Mouse (Mus musculus) G1E (cell line): ENCODE results near the gene Stx4a.

ENCODE experiments used
- CTCF ChIP-seq: IDR thresholded peaks from 2 replicates; pipeline ENCODE4 v1.5.1; 2012; ENCODE audit warnings: low read depth, low read length, inconsistent platforms, mixed read lengths
- GATA1 ChIP-seq: IDR thresholded peaks from 2 replicates; pipeline ENCODE4 v1.6.1; 2012; ENCODE audit warnings: borderline replicate concordance, low read length, inconsistent platforms, mixed read lengths
- POLR2AphosphoS5 ChIP-seq: IDR thresholded peaks from 2 replicates; pipeline ENCODE4 v1.6.1; 2012; ENCODE audit warnings: low read depth, low read length, inconsistent platforms; ENCODE audit not compliant: insufficient replicate concordance
- TAL1 ChIP-seq: conservative IDR thresholded peaks from 2 replicates; pipeline ENCODE4 v1.6.1; 2012; ENCODE audit warnings: low read depth, low read length, inconsistent platforms, mixed read lengths

DNA sequence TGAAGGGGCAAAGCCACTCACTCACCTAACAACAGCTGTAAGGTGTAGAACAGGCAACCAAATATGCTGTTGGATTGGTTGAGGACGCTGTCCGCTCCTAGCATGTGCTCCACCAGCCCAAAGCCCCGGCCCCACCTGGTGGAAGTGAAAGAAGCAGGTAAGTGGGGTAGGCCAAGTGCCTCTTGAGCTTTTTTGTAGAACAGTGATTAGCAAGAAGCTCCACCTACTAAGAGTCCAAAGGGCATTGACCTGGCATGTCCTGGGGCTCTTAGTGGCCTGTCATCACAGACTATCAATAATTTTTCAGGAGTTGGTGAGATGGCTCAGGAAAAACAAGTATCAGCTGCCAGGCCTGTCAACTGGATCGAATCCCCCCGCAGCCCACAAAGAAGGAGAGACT lies 70.4 kb downstream of the Stx4a start:
- no peak for TF ChIP-seq CTCF
- TF ChIP-seq TAL1, result no peak
- TF ChIP-seq POLR2AphosphoS5, result no peak
- no peak for TF ChIP-seq GATA1
